Comparison of ENCODE assay signal across 27 mouse cellular contexts in the genomic region with DNA sequence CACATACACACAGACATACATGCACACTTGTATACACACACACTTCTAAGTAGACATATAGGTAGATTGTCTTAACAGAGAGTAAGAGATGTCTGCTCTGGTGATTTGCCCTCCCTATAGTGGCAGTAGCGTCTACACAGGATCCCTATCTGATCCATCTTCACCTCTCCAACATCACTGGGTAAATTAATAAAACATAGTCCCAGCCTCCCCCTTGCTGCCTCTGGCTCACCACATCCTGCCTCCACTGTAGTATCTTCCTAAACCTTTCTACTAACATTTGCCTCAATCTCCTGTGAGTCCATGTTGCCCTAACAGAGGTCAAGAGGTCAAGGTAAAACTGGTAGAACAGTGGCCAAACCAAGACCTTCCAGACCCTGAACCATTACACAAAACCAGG. TPM values are rescaled to one million over a fixed set of nuclear protein-coding genes. Genes with fewer than 3 reads are reported as not detected.
"Had no signal": no experiment of that assay in that cellular context is flagged by ENCODE, and none has a peak within 500 bp of the region (broad histone marks: within the 10 kb centered on the region; RNA-seq: fewer than 3 reads in every experiment).

No protein-coding gene starts in this region.

- H3K4me1 ChIP-seq: heart, embryonic 13.5 days; heart, embryonic 15.5 days; kidney, embryonic 15.5 days; limb, embryonic 10.5 days; limb, embryonic 12.5 days; liver, embryonic 13.5 days; liver, embryonic 15.5 days had no signal

- H3K4me2 ChIP-seq: heart, embryonic 11.5 days; heart, embryonic 13.5 days; heart, embryonic 15.5 days; hindbrain, embryonic 14.5 days; kidney, embryonic 15.5 days; limb, embryonic 12.5 days; liver, embryonic 11.5 days; liver, embryonic 13.5 days; liver, embryonic 15.5 days had no signal

- DNase-seq: gastrocnemius, postnatal 14 days; gastrocnemius, postnatal 36 days; heart, adult 2 months; heart, postnatal 14 days; heart, postnatal 36 days; kidney, adult 11 months; kidney, adult 2 months; kidney, adult 9 months; kidney, postnatal 14 days; kidney, postnatal 36 days; layer of hippocampus, adult 9-11 months; layer of hippocampus, postnatal 36 days; liver, embryonic 13.5 days had no signal

- H3K27ac ChIP-seq: heart, adult 2 months; heart, embryonic 13.5 days; heart, embryonic 15.5 days; hindbrain, embryonic 14.5 days; kidney, embryonic 15.5 days; kidney, postnatal 0 days; left cerebral cortex, adult 2 months; limb, embryonic 10.5 days; limb, embryonic 12.5 days; liver, embryonic 13.5 days; liver, embryonic 15.5 days had no signal

- H3K36me3 ChIP-seq: heart, embryonic 13.5 days; heart, embryonic 15.5 days; kidney, embryonic 15.5 days; limb, embryonic 10.5 days; limb, embryonic 12.5 days; liver, embryonic 13.5 days; liver, embryonic 15.5 days had no signal

- H3K9me3 ChIP-seq: heart, embryonic 13.5 days; heart, embryonic 15.5 days; kidney, embryonic 15.5 days; limb, embryonic 10.5 days; liver, embryonic 13.5 days; liver, embryonic 15.5 days had no signal

- H3K9ac ChIP-seq: heart, embryonic 13.5 days; heart, embryonic 15.5 days; hindbrain, embryonic 14.5 days; kidney, embryonic 15.5 days; limb, embryonic 12.5 days; liver, embryonic 13.5 days; liver, embryonic 15.5 days had no signal

- ATAC-seq: hindbrain, embryonic 16.5 days; intestine, embryonic 16.5 days had no signal

- H3K27me3 ChIP-seq: heart, embryonic 13.5 days; heart, embryonic 15.5 days; kidney, embryonic 15.5 days; limb, embryonic 12.5 days; liver, embryonic 13.5 days; liver, embryonic 15.5 days had no signal

- H3K4me3 ChIP-seq: heart, adult 2 months; heart, embryonic 13.5 days; heart, embryonic 15.5 days; kidney, embryonic 15.5 days; left cerebral cortex, adult 2 months; limb, embryonic 10.5 days; limb, embryonic 12.5 days; liver, embryonic 13.5 days; liver, embryonic 15.5 days had no signal

RNA-seq across cellular contexts. Expression of a gene that starts 38.6 kb away (rescaled TPM):
- total RNA-seq: gastrocnemius, postnatal 36 days; heart, adult 2 months; heart, postnatal 36 days had no signal
- polyA plus RNA-seq: heart, embryonic 11.5 days; heart, postnatal 0 days; liver, embryonic 11.5 days had no signal
